Mouse (Mus musculus): ENCODE measurements around the gene Ifitm2.

Ifitm2 gene

DNA sequence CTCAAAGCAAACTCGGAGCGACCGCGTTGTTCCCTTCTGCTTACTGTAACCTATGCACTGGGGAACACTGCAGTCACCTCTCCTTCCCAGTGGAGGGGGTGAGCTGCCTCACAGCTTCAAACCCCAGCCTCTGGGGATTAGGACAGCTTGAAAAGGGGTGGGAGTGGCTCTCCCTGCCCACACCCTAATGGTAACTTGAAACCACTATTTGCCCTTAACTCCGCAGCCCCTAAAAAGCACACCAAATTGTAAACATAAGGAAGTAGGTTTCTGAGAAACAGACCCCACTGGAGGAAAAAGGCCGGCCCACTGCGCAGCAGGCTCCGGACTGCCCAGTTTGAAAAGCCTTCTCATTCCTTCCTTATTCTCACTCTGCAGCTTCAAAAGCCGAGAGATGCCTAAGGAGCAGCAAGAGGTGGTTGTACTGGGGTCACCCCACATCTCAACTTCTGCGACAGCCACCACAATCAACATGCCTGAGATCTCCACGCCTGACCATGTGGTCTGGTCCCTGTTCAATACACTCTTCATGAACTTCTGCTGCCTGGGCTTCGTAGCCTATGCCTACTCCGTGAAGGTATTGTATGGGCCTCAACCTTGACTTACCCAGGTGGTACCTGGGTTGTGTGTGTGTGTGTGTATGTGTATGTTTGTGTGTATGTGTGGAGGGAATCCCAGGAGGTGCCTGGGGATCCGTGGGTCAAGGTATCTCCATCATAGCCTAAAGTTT lies 12.2 kb upstream of the Ifitm2 start:
- no peak for DNase-seq

DNA sequence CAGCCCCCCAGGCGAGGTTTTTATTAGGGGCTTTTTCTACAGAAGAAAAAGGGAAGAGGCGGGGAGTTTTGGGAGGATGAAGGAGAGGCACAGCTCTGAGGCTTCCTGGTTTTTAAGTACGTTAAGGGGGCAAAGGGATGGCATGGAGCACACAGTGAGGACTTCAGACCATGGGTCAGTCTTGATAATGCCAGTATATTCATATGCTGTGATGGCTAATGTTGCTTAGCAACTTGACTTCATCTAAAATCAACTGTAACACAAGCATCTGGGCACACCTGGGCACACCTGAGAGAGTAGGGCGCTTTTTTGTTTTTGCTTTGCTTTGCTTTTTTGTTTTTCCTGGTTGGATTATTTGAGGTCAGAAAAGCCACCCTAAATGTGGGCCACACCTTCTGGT lies 11.1 kb upstream of the Ifitm2 start, which contains the start of gene Ifitm1:
TSS of gene Ifitm1 (plus strand) at position 301 of the 400 bp plus-strand sequence.
- DNase-seq: no peak

DNA sequence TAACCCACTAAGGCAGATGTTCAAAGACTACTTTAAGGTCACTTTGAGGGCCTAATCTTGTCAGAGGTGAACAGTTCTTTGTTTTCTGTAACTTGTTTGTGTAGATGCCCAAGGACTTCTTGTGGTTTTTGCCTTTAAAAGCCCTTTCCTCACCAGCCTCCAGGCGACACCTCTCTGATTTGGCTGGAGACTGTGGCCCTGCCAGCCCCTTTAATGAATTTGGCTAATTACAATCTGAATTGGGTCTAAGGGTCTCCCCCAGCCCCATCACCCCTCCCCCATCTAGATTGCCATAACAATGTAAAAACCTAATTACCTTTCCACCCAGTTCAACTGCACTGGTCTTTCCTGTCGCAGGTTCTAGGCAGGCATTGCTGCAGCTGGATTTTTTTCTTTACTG lies 6.9 kb upstream of the Ifitm2 start:
- DNase-seq: no peak

DNA sequence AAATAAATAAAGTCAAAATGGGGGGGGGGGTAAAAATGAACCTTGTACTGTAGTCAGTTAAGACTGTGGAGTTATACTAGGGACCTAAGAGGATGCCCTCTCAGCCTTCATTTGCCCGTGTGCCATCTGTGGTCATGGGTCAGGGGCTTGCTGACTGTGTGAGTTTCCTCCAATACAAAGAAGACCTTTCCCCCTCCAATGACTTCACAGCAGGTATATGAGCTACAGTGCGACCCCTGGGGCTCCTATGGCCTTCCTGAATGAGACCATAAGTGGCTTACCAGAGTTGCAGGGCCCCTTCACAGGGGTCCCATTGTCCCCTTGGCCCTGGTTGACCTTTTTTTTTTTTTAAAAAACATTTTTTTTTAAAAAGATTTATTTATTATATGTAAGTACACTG lies 5.6 kb upstream of the Ifitm2 start:
- no peak for DNase-seq

DNA sequence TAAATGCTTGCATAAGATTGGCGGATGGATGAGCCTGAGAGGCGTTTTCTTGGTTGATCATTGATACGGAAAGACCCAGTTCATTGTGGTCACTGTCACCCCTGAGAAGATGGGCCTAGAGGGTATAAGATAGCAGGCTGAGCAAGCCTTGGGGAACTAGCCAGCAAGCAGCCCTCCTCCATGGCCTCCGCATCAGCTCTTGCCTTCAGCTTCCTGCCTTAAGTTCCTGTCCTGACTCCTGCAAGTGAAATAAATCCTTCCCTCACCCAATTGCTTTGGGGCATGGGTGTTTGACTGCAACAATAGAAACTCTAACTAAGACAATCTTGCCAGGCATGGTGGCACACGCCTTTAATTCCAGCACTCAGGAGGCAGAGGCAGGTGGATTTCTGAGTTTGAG lies 4.2 kb upstream of the Ifitm2 start:
- no peak for DNase-seq

DNA sequence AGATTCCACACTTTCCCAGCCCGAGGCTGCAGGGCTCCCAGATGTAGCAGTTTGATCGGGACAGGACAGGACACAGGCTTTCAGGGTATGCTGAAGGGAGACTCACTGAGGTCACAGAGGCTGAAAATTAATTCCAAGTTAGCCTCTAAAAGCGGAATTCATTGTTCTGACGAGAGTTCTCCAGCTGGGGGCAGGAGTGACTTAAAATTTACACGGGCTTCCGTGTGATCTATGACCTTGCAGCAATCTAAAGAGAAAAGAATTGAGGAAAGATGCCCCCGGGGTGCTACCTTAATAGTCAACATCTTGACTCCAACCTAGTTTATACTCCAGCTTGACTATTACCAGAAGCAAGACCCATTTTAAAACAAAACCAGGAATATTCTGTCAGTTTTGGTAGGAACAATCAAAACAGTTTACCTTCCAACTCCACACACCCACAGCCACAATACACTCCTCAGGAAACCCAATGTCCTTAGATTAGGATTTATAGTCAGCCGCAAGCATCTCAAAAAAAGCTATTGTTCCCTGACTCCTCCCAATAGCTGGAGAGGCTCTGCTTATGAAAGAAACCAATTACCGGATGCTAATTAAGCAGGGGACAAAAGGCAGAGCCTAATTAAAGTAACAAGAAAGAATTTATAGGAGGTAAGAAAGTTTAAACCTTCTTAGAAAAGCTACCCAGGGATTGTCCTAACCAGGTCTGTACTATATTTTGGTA lies 3.6 kb upstream of the Ifitm2 start:
- peak; percentile 39 for DNase-seq

DNA sequence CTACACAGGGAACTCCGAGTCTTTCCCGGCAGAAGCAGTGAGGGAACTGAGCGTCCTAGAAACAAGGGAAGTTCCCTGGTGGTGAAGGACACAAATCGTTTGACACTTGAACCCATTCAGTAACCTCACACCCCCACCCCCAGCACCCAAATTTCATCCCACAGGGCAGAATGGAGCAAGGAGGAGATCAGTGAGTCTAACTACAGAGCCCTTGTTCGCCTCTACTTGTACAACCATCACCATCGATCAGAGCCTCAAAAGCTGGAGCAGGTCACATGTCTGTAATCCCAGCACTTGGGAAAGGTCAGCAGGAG lies 726 bp upstream of the Ifitm2 start:
- no peak for DNase-seq

DNA sequence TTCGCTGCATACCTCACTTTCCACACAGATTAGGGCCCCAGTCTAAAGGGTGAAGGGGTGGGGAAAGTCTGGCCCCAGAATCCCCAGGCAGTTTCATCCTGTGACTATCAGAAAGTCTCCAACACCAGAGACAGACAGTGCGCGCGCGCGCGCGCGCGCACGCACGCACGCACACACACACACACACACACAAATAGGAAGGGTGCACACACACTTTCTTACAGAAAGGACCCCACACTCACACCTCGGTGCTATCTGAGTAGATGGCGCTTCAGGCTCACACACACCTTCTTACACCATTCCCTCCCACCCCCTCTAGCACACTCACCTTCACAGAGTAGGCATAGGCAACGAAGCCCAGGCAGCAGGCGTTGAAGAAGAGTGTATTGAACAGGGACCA lies 445 bp downstream of the Ifitm2 start:
- no peak for DNase-seq

DNA sequence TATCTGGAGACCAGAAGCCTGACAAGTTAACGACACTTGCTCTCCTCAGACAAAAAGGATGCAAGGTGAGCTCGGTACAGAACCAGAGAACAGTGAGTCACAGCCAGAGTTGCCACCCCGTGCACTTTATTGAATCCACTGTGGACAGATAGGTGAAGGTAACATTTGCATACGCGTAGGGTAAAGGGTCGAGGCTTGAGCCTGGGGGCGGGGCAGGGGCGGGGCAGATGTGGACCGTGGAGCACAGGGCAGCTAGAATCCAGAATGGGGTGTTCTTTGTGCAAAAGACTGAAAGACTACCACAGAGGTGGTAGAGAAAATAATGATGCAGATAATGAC lies 1.1 kb downstream of the Ifitm2 start:
- no peak for DNase-seq

DNA sequence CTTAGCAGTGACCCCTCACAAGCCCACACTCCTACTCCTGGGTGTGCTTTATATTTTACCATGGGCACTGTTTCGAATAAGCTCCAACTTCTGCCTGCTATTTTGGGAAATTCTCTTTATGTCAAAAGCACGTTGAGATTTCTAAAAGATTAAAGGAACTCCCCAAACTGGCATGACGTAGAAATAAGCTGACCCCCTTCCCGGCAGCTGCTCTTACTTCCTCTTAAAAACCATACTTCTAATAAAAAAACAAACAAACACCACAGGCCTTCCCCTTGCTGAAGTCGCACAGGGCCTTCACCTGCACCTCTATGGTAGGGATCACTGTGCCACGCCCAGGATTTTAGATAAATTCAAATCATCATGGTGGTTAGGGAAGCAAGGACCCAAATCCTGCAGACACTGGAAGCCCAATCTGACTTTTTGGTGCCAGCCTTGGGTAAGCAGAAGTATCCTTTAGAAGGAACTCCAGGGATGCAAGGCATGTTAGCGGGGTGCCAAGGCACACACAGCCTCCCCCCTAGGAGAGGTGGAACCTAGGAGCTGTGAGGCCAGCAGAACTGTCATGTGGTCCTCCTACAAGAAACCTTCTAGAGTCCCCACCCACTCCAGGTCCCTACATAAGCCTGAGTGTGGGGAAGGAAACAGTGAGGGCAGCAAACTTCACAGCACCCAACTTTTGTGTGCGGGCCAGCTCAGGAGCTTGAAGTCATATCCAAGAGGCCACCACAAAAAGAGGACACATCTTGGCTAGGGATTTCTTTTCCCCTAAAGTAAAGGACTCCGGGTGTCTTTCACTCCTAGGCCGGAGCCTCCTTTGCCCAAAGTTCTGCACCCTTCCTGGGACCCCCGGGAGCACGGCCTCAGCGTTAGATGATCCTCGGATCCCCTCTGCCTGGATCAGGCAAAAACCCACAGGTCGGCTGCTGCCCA lies 1.7 kb downstream of the Ifitm2 start:
- DNase-seq: no peak

DNA sequence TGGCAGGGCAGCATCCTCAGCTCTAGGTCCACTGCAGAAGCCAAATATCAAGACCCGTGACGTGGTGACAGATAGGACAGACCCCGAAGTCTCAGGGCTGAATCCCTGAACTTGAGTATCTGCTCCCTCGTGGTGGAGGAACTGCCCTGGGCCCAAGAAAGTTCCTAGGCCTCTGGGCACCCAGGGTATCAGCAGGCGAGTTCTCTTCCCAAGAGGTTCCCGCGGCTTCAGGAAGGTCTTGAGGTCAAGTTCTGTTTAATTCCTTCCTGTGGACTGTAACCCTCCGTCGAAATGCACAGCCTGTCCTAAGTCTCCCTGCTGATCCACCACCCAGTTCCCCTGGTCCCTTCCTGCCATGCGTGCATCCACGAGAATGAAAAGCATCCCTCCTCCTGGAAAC lies 2.7 kb downstream of the Ifitm2 start:
- no peak for DNase-seq

DNA sequence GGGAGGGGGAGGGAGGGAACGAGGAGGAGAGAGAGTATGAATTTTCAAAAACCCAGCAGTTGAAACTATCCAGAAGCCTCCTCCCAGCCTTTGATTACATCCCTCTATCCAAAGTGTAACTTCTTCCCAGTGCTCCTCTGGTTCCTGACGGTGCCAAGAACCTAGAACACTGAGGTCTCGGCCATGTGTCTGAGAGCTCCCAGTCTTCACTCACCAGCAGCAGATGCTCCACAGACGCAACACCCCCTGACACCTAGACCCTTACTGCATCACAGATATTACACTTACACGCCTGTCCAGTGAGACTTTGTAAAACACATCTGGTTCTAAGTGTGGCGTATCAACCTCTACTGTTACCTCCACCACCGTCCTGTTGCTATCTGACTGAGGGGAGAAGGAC lies 3.3 kb downstream of the Ifitm2 start:
- no peak for DNase-seq

DNA sequence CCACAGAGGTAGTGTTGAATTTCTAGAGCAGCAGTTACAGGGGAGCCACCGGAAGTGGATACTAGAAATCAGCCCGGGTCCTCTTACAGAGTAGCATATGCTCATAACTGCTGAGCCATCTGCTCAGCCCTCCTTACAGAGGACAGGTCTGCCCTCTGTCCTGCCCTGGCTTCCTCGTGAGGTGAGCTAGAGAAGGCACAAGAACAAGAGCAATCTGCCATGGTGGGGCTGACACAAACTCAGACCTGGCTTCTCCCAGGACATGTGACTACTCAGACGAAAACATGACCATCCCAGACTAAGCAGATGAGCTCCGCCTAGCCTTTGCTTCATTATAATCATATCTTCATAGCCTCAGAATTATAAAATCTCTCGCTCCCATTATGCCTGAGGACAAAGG lies 4.0 kb downstream of the Ifitm2 start:
- no peak for DNase-seq

DNA sequence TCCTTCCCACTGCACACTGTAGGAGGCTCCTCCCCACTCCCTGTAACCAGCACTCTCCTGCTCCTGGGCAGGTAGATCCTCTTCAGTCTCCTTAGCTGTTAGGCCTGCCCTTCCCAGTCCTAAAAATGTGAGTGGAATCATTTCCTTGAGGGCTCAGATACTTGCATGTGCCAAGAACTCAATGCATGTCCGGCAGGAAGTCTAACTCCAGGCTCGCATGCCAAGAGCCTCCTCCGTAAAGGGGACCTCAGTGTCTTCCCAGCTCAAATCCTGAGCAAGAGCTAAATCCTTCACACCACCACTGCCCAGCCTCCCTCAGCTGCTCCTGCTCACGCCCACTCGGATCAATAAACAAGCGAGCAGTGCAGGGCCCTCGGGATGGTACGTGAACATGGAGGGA lies 4.7 kb downstream of the Ifitm2 start:
- DNase-seq: no peak

DNA sequence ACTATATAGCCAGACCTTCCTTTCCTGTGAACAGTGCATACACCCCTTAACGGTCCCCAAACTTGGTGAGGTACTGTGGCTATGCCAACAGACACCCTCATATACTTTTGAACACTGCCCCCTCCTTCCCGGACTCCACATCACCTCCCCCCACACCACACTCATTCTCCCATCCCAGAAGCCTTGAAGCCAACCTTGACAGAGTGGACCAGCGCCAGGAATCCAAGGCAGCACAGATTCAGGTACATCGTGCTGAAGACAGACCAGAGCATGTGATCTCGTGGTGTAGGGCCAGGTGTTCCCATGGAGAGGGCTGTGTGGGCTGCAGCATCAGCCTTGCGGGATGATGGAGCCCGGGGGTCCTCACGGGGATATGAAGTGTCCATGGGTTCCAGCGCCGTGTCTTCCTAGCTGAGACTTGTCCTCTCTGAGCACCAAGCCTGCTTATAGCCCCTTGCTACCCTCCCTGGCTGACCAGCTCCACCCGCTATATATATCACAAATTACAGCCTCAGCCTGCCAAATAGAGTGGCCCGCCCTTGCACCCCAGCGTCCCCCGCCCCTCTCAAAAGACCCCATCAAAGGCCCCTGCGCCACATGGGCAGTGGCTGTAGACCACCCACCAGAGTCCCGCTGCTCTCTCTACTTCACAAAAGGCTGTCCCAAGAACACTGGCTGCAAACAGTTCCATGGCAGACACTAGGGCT lies 5.8 kb downstream of the Ifitm2 start, which contains the start of gene Ifitm5:
TSS of gene Ifitm5 (minus strand) at position 468 of the 707 bp plus-strand sequence.
- DNase-seq: no peak

DNA sequence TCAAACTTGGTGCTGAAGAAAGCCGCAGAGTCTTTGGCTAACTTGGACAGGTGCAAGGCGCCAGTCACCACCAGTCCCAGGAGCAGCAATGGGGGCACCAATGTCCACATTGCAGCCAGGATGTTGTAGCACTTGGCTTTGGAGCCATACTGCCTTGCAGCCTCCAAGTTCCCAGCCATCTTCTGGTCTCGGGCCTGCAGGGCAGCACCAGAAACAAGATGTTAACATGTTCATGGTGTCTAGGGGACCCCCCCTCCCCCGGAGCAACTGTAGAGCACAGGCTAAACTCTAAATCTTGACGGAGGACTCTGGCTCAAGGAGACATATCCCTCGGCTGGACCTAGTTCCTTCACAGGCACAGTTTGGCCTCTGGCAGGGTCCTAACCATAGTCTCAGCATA lies 6.5 kb downstream of the Ifitm2 start:
- no peak for DNase-seq

DNA sequence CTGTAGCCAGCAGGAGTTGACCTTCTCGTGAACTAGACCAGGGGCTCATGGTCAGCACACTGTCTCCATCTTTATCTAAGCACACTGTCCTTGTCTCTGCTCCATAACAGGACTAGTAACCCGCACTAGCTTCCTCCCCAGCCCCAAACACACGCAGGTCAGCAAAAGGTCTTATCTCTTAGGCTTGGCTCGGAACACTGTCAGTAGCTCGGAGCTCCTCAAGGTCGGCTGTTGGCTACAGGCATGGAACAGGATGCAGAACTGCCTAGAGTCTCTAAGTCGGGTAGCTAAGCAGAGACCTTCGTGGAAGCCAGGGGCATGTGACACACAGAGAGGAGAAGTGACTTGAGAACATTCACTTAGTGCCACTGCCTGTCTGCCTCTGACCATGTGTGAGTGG lies 7.6 kb downstream of the Ifitm2 start:
- DNase-seq: no peak

DNA sequence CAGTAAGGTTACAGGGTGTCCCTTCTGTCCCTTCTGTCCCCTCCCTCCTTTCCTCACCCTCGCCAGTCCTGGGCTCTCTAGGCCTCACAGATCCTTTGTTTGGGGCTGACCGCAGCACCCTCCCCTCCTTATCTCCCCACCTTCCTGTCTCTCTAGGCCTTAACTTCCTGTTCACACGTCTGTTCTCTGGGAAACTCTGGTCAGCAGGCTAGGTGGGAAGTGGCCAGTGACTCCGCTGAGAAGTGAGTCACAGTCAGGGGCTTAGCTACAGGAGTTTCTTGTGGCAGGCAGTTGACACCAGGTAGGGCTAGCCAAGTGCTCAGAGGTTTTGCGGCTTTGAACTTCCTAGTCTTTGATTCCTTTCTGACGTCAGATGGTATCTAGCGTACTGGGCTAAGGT lies 8.8 kb downstream of the Ifitm2 start:
- no peak for DNase-seq

DNA sequence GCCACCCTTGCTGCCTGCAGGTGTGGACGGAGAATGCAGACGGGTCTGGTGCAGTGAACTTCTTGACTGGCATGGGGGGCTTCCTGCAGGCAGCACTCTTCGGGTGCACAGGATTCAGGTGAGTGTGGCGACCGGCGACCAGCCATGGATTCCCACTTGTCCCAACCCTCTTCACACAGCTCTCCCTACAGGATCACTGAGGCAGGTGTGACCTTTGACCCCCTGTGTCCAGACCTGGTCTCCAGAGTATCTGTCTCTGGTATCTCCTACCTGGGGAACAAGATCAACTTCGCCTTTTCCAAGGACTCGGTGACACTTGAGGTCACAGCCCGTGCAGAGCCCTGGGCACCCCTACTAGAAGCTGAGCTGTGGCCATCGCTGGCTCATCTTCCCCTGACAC lies 9.5 kb downstream of the Ifitm2 start:
- no peak for DNase-seq

DNA sequence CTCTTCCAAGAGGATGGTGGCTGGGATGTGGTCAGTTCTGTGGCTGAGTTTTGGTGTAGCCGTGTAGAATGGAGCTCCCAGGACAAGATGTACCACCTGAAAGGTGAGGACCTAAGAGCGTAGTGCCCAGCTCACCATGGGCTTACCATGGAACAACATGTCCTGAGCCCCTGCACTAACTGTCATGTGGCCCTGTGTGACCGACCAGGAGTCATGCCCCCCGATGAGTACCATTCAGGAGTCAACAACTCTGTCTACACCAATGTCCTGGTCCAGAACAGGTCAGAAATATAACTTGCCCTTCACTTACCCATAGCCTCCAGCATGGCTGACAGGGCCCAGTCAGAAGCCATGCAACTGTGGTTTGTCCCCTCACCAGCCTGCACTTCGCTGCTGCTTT lies 10.5 kb downstream of the Ifitm2 start:
- DNase-seq: no peak

DNA sequence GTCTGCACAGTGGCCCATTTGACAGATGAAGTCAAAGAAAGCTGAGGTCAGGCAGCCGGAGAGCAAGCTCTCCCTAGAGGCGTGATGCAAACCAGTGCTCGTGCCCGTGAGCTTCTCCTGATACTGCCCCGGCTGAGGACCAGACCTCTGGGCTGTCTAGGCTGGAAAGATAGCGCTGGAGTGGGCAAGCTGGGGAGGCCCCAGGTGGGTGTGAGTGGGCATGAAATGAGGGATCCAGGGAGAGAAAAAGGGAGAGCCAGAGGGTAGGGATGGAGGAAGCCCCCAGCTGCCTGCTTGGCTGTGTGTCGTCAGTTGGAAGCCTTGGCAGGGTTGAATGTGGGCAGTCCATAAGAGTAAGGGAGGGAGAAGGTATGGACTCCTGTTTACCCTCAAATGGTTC lies 11.6 kb downstream of the Ifitm2 start:
- DNase-seq: no peak

DNA sequence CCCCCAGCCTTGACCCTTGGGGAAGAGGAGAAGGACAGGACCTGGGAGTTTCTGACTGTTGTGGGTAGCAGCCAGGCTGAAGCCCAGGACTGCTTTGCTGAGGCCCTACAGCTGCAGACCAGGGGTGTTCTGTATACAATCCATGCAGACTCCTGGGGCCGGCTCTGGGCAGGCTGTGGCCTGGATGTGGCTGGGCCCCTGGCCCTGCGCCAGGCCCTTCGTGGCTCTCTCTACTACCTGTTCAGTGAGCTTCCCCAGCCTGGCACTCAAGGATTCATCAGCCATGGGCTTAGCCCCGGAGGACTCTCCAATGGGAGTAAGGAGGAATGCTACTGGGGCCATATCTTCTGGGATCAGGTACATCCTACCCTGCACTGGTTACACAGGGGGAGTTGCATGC lies 12.4 kb downstream of the Ifitm2 start:
- no peak for DNase-seq

DNA sequence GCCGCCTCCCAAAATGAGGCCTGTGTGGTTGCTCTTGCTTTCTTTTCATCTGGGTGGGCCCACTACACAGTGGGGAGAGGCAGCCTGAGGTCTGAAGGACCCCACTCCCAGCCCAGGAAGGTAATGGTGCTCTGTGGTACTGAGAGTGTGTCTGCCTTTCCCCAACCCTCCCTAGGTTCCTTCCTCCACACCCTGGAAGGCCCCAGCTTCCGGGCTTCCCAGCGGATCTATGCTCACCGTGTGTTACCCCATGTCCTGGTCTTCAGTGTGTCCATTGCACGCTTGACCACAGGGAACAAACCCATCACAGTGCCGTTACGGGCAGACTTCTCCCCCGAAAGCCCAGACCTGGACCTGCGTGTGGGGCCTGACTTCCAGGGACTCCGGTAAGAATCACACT lies 13.0 kb downstream of the Ifitm2 start:
- DNase-seq: no peak

Measured in thymus, postnatal 25 days (tissue).